Mouse (Mus musculus): ENCODE measurements around the gene 4930562C15Rik. TPM values are rescaled to one million over a fixed set of nuclear protein-coding genes. Genes with fewer than 3 reads are reported as not detected.

Gene 4930562C15Rik
- total and polyA plus RNA-seq, 3 experiments = 0.12 to 0.21 TPM; not detected in 1

- Histone ChIP-seq H3K27me3 (ENCODE audit: control insufficient read depth in 1 of 2, insufficient read depth in 2 of 2, low read length in 2 of 2) (no peaks in the 10 kb centered on the region), H3K9ac (ENCODE audit: control insufficient read depth, low read depth, low read length, poor library complexity, severe bottlenecking) (no peak overlapping the region), H3K4me1 (ENCODE audit: control insufficient read depth in 1 of 2, insufficient read depth in 2 of 2, low read length in 2 of 2) (no peaks in the 10 kb centered on the region; a peak in 1 of 4 replicates), H3K36me3 (ENCODE audit: control insufficient read depth in 1 of 2, insufficient read depth in 2 of 2, low read length in 2 of 2) (no peaks in the 10 kb centered on the region), H3K27ac (ENCODE audit: control insufficient read depth, low read depth, low read length) (no peak overlapping the region), H3K4me3 (ENCODE audit: control insufficient read depth in 1 of 2, insufficient read depth in 1 of 2, low read depth in 2 of 2, low read length in 2 of 2) (no peak overlapping the region), H3K9me3 (replicated peaks; ENCODE audit: insufficient read depth, low read length) (no peaks in the 10 kb centered on the region), H3K79me2 (ENCODE audit: control insufficient read depth, insufficient read depth, low read length, poor library complexity) (no peaks in the 10 kb centered on the region)
- DNase-seq (ENCODE audit: low read depth, low spot score) = no peak
- TF ChIP-seq MAFK (IDR thresholded peaks at IDR 0.05; ENCODE audit: borderline replicate concordance, low read depth, low read length) = no peak
- TF ChIP-seq MYC (IDR thresholded peaks at IDR 0.05; ENCODE audit: low read depth, low read length) = no peak
- no peak for TF ChIP-seq E2F4 (IDR thresholded peaks at IDR 0.05; ENCODE audit: borderline replicate concordance, low read depth, low read length)
- no peak for TF ChIP-seq RCOR1 (IDR thresholded peaks at IDR 0.05; ENCODE audit: low read depth, low read length)
Observed at GRCm38 (mm10) chr16:4866101-4866695, 31.0 kb downstream of the 4930562C15Rik start.

DNA sequence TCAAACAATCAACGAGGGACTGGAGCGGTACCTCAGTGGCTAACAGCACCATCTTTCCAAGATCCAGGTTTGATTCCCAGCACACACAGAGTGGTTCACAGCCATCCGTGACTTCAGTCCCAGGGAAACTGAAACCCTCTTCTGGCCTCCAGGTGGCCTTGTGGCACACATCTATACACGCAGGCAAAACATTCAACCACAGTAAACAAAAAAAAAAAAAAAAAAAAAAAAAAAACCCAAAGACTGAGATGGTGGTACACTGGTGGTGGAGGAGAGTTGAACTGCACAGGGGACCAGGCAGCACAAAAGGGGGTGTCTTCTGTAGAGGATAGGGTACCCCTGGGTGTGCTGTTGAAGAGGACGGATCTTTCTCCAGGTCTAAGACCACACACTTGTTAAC is 35.3 kb downstream of the 4930562C15Rik start:
- DNase-seq (ENCODE audit: low read depth, low spot score) = no peak
- H3K27ac ChIP-seq (ENCODE audit: control insufficient read depth, low read depth, low read length) = no peak overlapping the region

GRCm38 (mm10) chr16:4871926-4872325 is 36.7 kb downstream of the 4930562C15Rik start:
- H3K27ac ChIP-seq (ENCODE audit: control insufficient read depth, low read depth, low read length) = no peak overlapping the region
- H3K4me3 ChIP-seq (ENCODE audit: control insufficient read depth in 1 of 2, insufficient read depth in 1 of 2, low read depth in 2 of 2, low read length in 2 of 2) = no peak overlapping the region
- no peak overlapping the region for H3K9ac ChIP-seq (ENCODE audit: control insufficient read depth, low read depth, low read length, poor library complexity, severe bottlenecking)
- H3K79me2 ChIP-seq (ENCODE audit: control insufficient read depth, insufficient read depth, low read length, poor library complexity) = no peaks in the 10 kb centered on the region
- TF ChIP-seq ZMIZ1 (IDR thresholded peaks at IDR 0.05; ENCODE audit: low read depth, low read length) (no peak), POLR2AphosphoS2 (IDR thresholded peaks at IDR 0.05; ENCODE audit: low read length) (no peak), TBP (IDR thresholded peaks at IDR 0.05; ENCODE audit: low read depth, low read length) (no peak), BHLHE40 (IDR thresholded peaks at IDR 0.05; ENCODE audit: borderline replicate concordance, low read depth, low read length) (no peak), SIN3A (IDR thresholded peaks at IDR 0.05; ENCODE audit: low read length) (no peak), ZC3H11A (IDR thresholded peaks at IDR 0.05; ENCODE audit: low read depth, low read length) (no peak), MXI1 (IDR thresholded peaks at IDR 0.05; ENCODE audit: low read depth, low read length) (no peak; the same call in 1 of the 2 replicates), KAT2A (conservative IDR thresholded peaks at IDR 0.05; ENCODE audit: low read depth, low read length) (no peak), GABPA (IDR thresholded peaks at IDR 0.05; ENCODE audit: low read depth, low read length) (no peak), GATA1 (IDR thresholded peaks at IDR 0.05; ENCODE audit: low read depth, low read length) (no peak), USF2 (IDR thresholded peaks at IDR 0.05; ENCODE audit: borderline replicate concordance in 1 of 2, insufficient read depth in 1 of 2, low read depth in 1 of 2, low read length in 2 of 2) (no peak), ZNF384 (IDR thresholded peaks at IDR 0.05; ENCODE audit: low read depth, low read length) (no peak), ZKSCAN1 (IDR thresholded peaks at IDR 0.05; ENCODE audit: low read depth, low read length) (no peak), USF1 (IDR thresholded peaks at IDR 0.05; ENCODE audit: low read depth, low read length) (no peak), SMC3 (IDR thresholded peaks at IDR 0.05; ENCODE audit: low read depth, low read length) (no peak), NRF1 (IDR thresholded peaks at IDR 0.05; ENCODE audit: insufficient read depth, low read depth, low read length, poor library complexity, severe bottlenecking) (no peak), TAL1 (IDR thresholded peaks at IDR 0.05; ENCODE audit: low read length) (no peak)
- H3K4me1 ChIP-seq (ENCODE audit: control insufficient read depth in 1 of 2, insufficient read depth in 2 of 2, low read length in 2 of 2) = peaks cover 0 to 19% of the 10 kb centered on the region in 2 experiments
- no peaks in the 10 kb centered on the region for H3K27me3 ChIP-seq (ENCODE audit: control insufficient read depth in 1 of 2, insufficient read depth in 2 of 2, low read length in 2 of 2)
- peaks cover 0 to 8% of the 10 kb centered on the region in 2 experiments; a peak in 2 of 4 replicates for H3K36me3 ChIP-seq (ENCODE audit: control insufficient read depth in 1 of 2, insufficient read depth in 2 of 2, low read length in 2 of 2)
- H3K9me3 ChIP-seq (replicated peaks; ENCODE audit: insufficient read depth, low read length) = no peaks in the 10 kb centered on the region
- DNase-seq (ENCODE audit: low read depth, low spot score) = no peak

More for the DNA sequence above, 35.3 kb downstream of the 4930562C15Rik start:
- Histone ChIP-seq H3K36me3 (ENCODE audit: control insufficient read depth in 1 of 2, insufficient read depth in 2 of 2, low read length in 2 of 2) (peaks cover 0 to 8% of the 10 kb centered on the region in 2 experiments; a peak in 2 of 4 replicates), H3K79me2 (ENCODE audit: control insufficient read depth, insufficient read depth, low read length, poor library complexity) (no peaks in the 10 kb centered on the region), H3K4me3 (ENCODE audit: control insufficient read depth in 1 of 2, insufficient read depth in 1 of 2, low read depth in 2 of 2, low read length in 2 of 2) (no peak overlapping the region), H3K27me3 (ENCODE audit: control insufficient read depth in 1 of 2, insufficient read depth in 2 of 2, low read length in 2 of 2) (no peaks in the 10 kb centered on the region), H3K9ac (ENCODE audit: control insufficient read depth, low read depth, low read length, poor library complexity, severe bottlenecking) (no peak overlapping the region), H3K9me3 (replicated peaks; ENCODE audit: insufficient read depth, low read length) (no peaks in the 10 kb centered on the region), H3K4me1 (ENCODE audit: control insufficient read depth in 1 of 2, insufficient read depth in 2 of 2, low read length in 2 of 2) (peaks cover 0 to 11% of the 10 kb centered on the region in 2 experiments; a peak in 3 of 4 replicates)
- TF ChIP-seq TBP (IDR thresholded peaks at IDR 0.05; ENCODE audit: low read depth, low read length) (no peak), ETS1 (IDR thresholded peaks at IDR 0.05; ENCODE audit: low read depth, low read length) (no peak), NRF1 (IDR thresholded peaks at IDR 0.05; ENCODE audit: insufficient read depth, low read depth, low read length, poor library complexity, severe bottlenecking) (no peak), ZNF384 (IDR thresholded peaks at IDR 0.05; ENCODE audit: low read depth, low read length) (no peak), ZMIZ1 (IDR thresholded peaks at IDR 0.05; ENCODE audit: low read depth, low read length) (no peak), POLR2A (IDR thresholded peaks at IDR 0.05; ENCODE audit: control insufficient read depth in 1 of 2, insufficient read depth in 1 of 2, low read depth in 1 of 2, low read length in 2 of 2, poor library complexity in 1 of 2) (no peak), JUND (IDR thresholded peaks at IDR 0.05; ENCODE audit: low read depth, low read length) (no peak), POLR2AphosphoS5 (IDR thresholded peaks at IDR 0.05; ENCODE audit: borderline replicate concordance, low read depth, low read length) (no peak), EP300 (IDR thresholded peaks at IDR 0.05; ENCODE audit: low read depth in 1 of 2, low read length in 2 of 2) (no peak), MAFK (IDR thresholded peaks at IDR 0.05; ENCODE audit: borderline replicate concordance, low read depth, low read length) (no peak), POLR2AphosphoS2 (IDR thresholded peaks at IDR 0.05; ENCODE audit: low read length) (no peak), TAL1 (IDR thresholded peaks at IDR 0.05; ENCODE audit: low read length) (no peak), CHD2 (IDR thresholded peaks at IDR 0.05; ENCODE audit: low read length) (no peak)
